Mouse (Mus musculus) ZHBTc4 (cell line): ENCODE data around the gene Crocc.
A peak's percentile ranks its signal among the peaks of the same experiment; 100 is the strongest.

ENCODE experiments used
- DNase-seq: peaks from one replicate; pipeline ENCODE4 v3.0.0-alpha.2; 2011; ENCODE audit warnings: low read depth, low spot score

Gene Crocc

GRCm38 (mm10) chr4:141020811-141021613, 39.3 kb downstream of the Crocc start:
- no peak for DNase-seq

DNA sequence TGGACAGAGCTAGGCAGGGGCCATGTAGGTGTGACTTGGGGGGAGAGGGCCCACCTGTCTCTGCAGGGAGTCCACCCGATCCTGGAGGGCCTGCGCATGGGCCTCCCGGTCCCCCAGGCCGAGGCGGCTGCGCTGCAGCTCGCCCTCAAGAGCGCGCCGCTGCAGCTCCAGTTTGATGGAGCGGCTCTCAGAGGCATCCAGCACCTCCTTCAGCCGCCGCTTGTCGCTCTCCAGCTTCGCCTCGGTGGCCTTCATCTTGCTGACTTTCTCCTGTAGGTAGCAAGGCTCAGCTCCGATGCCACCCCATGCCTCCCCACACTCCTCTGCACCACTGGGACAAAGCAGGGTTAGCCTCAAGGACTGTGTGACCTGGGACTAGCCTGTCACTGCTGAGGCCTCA, 40.1 kb downstream of the Crocc start:
- no peak for DNase-seq

DNA sequence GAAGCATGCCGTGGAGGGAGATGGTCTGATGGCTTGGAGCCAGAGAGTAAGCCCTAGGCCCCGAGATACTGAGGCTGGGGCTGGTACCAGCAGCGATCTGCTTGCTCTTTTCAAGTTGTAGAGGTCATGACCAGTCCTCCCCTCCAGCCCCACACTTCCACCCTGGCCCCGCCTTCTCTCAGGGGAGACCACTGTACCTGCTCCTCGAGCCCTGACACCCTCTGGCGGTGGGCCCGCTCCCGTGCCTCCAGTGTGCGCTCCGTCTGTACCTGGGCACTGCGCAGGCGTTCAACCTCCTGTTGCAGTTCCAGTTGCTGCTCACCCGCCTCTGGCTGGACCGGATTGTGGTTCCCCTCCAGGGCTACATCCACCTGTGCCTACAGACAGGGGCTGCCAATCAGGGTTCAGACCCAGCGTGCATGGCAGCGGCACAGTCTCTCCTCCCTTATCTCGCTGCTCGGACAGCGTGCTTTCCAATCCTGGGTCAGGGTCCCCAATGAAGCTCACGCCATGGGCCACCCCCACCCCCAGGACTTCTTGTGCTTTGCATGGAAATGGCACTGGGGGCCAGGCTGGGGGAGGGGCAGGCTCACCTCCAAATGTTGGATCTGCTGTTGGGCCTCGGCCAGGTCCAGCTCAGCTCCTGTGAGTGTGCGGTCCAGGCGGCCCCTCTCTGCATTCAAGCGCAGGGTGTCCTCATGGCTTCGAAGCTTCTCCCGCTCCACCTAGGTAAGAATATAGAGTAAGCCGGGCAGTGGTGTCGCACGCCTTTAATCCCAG, 42.5 kb downstream of the Crocc start:
- DNase-seq: peak; percentile 63

DNA sequence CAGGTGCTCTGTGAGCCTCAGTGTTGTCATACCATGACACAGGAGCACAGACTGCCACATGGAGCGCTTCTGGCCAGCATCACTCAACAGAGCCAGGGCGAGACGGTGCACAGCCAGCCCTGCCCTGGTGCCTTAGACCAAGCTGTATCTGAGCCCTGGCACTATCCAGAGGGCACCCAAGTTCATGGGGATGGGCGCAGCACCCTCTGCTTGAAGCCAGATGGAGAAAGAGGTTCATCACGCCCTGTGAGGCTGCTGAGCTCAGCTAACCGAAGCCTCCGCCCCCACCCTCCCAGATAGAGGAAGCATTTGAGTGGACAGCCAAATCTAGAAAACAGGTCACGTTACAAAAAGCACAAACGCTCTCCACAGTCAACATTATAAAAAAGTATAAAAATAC, 44.0 kb downstream of the Crocc start:
- no peak for DNase-seq

- no peak for DNase-seq
Measured at GRCm38 (mm10) chr4:141015356-141015755, 45.0 kb downstream of the Crocc start.

GRCm38 (mm10) chr4:141014856-141015255, 45.5 kb downstream of the Crocc start:
- no peak for DNase-seq

DNA sequence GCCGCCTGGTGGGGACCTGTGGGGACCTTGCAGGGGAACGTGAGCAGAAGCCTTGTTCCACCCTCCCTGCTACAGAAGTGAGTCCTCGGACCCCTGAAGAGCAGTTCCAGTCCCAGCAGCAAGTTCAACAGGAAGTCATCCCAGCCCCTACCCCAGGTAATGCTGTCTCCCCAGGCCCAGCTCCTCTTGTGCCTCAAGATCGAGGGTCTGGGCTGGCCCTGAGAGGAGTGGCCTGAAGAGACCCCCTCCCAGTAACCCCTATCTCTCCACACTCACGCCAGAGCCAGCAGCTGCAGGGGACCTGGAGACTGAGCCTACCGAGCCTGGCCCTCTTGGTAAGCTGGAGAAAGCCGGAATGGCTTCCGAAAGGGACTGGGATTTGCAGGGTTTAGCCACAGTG, 46.2 kb downstream of the Crocc start:
- no peak for DNase-seq

DNA sequence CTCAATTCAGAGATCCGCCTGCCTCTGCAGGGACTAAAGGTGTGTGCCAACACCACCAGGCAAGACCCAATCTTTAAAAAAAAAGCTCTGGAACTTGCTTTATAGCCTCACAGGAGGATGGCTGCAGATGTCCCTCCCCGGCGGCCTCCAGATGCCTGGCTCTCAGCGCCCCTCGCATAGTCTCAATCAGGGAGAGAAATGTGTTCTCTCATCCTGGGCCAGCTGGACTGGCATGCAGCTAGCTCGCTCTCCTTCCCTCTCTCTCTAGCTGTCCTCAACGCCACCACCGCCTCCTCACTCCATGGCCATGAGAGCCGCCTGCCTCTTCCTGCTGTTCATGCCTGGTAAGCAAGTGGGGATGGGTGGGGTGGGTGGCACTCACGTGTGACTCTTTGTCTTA, 47.8 kb downstream of the Crocc start:
- DNase-seq: peak; percentile 38

DNA sequence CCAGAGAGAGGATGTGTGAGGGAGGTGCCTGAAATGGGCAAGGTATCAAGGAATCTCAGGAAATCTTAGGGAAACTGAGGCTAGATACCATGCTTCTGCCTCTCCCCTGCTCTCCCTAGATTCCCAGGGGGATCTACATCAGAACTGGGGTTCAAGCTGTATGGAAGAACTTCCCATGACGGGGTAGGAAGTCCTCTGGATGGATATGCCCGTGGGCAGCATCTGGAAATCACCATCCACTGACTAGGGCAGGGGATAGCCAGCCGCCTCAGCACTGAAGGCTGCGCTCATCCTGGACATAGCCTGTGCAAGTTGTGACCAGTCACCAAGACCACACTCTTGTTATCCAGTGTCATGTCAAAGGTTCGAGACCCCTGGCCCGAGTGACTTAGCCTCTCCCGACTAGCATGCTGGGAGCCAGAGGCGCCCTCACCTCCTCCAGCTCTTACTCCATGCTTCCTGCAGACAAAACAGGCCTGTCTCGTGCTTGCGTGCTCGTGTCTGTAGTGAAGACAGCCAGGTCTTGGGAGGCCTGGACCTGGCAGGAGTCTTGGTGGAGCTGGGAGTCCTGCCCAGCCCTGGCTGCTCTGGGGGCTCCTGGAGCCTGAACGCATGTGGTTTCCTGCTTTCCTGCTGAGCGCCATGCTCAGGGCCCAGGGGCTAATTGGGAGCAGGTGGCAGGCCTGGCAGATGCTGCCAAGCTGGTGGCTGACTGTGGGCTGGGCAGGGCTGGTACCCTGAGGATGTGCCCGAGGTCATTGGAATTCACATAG, 48.6 kb downstream of the Crocc start:
- DNase-seq: no peak

DNA sequence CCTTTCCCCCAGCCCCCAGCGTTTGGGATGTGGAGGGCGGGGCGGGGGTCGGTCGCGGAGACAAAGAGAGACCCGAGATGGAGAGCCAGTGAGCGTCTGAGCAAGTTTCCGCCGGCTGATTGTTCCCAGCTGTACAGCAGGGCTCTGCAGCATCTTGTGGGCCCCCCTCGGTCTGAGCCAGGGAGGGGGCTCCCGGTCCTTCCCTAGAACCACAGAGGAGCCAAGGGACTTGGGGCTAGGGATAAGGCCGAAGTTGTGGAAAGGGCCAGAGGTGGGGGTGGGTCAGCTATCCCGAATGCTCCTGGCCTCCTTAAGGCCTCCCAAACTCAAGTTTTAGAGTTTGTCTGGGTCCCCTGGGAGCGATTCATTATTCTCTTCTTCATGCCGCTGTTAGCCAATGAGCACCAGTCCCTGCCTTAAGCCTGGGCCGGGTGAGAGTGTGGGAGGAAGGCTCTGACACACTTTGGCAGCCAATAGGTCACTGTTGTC, 49.4 kb downstream of the Crocc start:
- DNase-seq: no peak

DNA sequence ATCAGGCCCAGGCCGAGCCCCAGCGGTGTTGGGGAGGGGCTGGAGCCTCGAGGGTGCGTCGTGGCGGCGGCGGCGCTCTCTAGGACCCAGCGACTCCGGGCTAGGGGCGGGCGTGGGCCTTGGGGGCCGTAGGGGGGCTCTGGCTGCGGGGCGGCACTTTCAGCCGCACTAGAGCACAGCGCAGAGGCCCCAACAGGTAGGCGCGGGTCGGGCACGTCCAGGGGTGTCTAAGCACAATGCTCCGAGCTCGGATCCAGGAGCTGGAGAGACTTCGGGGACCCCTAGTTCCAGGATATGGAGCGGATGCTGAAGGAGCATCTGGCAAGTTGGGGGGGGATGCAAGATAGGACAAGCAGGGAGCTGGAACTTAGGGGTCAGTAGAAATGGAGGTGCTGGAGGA, 49.8 kb downstream of the Crocc start:
- DNase-seq: no peak

DNA sequence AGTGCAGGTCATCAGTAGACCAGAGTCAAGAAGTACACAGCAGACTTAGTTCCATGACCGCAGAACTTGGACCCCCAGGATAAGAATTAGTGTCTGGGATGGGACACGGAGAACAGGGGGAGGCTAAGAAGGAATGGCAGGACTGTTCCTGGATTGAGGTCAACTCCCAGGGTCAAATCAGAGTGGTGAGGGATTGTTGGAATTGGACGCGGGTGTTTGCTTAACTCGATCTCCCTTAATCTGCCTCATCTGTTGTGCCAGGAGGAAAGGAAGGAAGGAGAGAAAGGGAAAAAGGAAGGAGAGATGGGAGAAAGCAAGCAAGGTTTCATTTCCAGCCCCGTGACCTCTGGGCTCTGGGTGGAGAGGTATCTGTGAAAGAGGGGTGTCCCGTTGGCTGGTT, 50.2 kb downstream of the Crocc start, which contains the start of gene Mfap2:
TSS of gene Mfap2 (plus strand) at position 301 of the 400 bp plus-strand sequence.
- DNase-seq: no peak

GRCm38 (mm10) chr4:141008028-141008427, 52.3 kb downstream of the Crocc start:
- no peak for DNase-seq

- peak; percentile 71 for DNase-seq
Measured at GRCm38 (mm10) chr4:141005983-141006382, 54.4 kb downstream of the Crocc start.

DNA sequence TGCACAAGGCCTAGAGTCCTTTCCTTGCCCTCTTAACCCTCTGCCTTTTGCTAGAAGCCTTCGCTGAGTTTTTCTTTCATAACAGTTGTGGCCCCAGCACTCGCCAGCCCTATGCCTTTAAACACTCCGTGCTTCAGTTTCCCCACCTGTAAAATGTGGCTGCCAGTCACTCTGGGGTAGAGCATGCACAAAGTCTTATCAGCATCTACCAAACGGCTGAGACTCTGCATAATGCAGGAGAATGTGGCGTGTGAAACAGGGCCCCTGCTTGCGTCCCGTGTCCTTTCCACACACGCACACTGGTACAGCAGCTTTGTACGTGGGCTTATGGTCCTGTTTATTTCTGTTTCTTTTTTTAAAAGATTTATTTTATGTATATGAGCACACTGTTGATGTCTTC, 63.5 kb downstream of the Crocc start:
- DNase-seq: no peak

DNA sequence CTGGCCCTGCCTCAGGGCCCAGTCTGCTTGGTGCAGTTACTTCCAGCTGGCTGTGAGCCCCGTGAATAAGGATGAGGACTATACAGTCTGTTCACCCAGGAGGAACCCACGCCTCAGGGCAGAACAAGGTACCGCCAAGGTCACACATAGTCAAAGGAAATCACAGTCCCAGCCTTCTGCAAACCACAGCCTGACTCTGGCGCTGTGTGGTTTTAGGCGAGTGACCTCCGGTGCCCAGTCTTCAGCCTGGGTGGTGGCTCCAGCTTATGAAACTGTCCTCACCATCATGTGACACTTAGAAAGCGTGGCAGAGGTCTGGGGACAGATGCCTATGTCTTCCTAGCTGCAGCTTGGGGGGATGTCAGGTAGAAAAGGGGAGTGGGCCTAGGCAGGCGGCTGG, 64.5 kb downstream of the Crocc start:
- DNase-seq: no peak

GRCm38 (mm10) chr4:140993846-140994245, 66.5 kb downstream of the Crocc start:
- DNase-seq: no peak

DNA sequence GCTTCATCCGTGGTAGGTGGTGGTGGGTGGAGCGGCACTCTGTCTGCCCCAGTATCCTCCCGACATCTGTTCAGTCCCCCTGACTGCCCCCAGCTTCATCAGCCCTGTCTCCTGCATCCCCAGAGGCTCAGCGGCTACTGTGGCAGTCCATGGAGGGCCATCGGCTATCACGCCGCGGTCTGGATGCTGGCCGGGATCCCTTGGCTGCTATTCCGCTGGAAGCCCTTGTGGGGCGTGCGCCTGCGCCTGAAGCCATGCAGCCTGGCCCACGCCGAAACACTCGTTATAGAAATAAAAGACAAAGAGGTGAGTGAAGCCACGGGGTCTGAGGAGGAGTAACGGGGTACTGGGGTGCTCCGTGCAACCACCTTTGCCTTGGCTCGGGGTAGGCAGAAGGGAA, 68.1 kb downstream of the Crocc start:
- no peak for DNase-seq

DNA sequence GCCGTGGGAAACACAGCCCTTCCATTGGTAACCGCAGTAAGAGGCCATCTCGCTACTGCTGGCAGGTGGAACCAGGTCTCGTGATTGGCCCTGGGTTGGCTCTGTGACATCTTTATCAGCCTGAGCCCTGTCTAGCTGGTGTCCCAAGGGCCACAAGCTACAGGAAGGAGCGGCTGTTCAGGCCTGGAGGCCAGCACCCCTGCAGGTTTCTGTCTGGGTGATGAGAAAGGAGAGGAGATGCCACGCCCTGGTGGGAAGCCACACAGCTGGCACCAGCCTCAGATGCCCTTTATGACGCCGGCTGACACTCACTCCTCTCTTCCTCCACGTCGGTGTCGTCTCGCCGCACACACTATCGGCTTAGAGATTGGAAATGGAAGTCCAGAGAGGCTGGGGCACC, 70.9 kb downstream of the Crocc start:
- DNase-seq: no peak

- DNase-seq: no peak
Measured at GRCm38 (mm10) chr4:140988706-140989290, 71.6 kb downstream of the Crocc start.

- no peak for DNase-seq
Measured at GRCm38 (mm10) chr4:140987476-140987875, 72.9 kb downstream of the Crocc start.
